Mouse (Mus musculus) small intestine, adult 2 months (tissue): ENCODE results near the gene Plbd2. TPM values are rescaled to one million over a fixed set of nuclear protein-coding genes. Genes with fewer than 3 reads are reported as not detected.

Source experiments
- H3K27ac ChIP-seq: fragments of 200-500 bp; 2 replicates; pipeline ENCODE4 v1.5.1; 2012; ENCODE audit warnings: low read depth, low read length, control low read depth, inconsistent platforms; ENCODE audit not compliant: insufficient read depth
- H3K27me3 ChIP-seq: fragments of 200-500 bp; 2 replicates; pipeline ENCODE4 v1.6.1; 2012; ENCODE audit warnings: mild to moderate bottlenecking, moderate library complexity, low read length, inconsistent platforms; ENCODE audit not compliant: control insufficient read depth, insufficient read depth
- H3K36me3 ChIP-seq: fragments of 200-500 bp; 2 replicates; pipeline ENCODE4 v1.6.1; 2012; ENCODE audit warnings: mild to moderate bottlenecking, low read length, control low read depth, inconsistent platforms; ENCODE audit not compliant: control insufficient read depth, insufficient read depth
- H3K4me1 ChIP-seq: fragments of 200-500 bp; 2 replicates; pipeline ENCODE4 v1.6.1; 2012; ENCODE audit warnings: low read length, inconsistent platforms, mixed read lengths; ENCODE audit not compliant: control insufficient read depth, insufficient read depth, insufficient read length
- H3K4me3 ChIP-seq: fragments of 200-500 bp; 2 replicates; pipeline ENCODE4 v1.5.1; 2012; ENCODE audit warnings: low read depth, mild to moderate bottlenecking, control low read depth, inconsistent platforms, low read length, moderate library complexity
- CTCF ChIP-seq: fragments of 200-500 bp; IDR thresholded peaks from 2 replicates; pipeline ENCODE4 v1.5.1; 2012; ENCODE audit warnings: low read depth, mild to moderate bottlenecking, control low read depth, inconsistent platforms, low read length, moderate library complexity, mixed read lengths; ENCODE audit not compliant: insufficient replicate concordance, insufficient read length; ENCODE audit errors: extremely low read depth
- POLR2A ChIP-seq: fragments of 200-500 bp; IDR thresholded peaks from 2 replicates; pipeline ENCODE4 v1.6.1; 2012; ENCODE audit warnings: low read depth, mild to moderate bottlenecking, control low read depth, inconsistent platforms, low read length, moderate library complexity
- WGBS: fragments of 180-500 bp; shearing (Covaris S2); methylation state at CpG from one replicate; pipeline ENCODE4 v1.1.7; 2018; 5-methylcytosine and 5-hydroxymethylcytosine counted together
- polyA plus RNA-seq: library from polyadenylated mRNA; depleted of rRNA; stranded (reverse); fragments of >200 nt; gene quantifications from 2 replicates; pipeline ENCODE4 v1.2.3, GENCODE M21; 2012

The Plbd2 gene
- polyA plus RNA-seq, 1 experiment = 24.3 TPM

DNA sequence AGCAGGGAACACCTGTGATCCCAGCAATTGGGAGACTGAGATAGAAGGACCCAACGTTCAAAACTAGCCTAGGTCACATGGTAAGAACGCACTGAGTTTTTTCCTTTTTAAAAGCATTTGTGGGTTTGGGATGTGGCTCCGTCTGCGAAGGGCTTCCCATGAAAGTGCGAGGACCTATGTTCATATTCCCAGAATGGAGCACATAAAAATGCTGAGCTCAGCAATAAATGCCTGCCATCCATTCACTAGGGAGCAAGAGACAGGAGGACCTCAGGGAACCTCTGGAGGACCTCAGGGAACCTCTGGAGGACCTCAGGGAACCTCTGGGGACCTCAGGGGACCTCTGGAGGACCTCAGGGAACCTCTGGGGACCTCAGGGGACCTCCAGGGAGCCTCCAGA lies 25.4 kb downstream of the Plbd2 start:
- Histone ChIP-seq H3K36me3 (no peaks in the 10 kb centered on the region), H3K4me3 (no peak overlapping the region), H3K27me3 (no peaks in the 10 kb centered on the region), H3K4me1 (no peaks in the 10 kb centered on the region), H3K27ac (no peak overlapping the region)
- 85% methylated on average over 5 of the region's 5 CpGs for WGBS
- TF ChIP-seq POLR2A (no peak), CTCF (no peak)

DNA sequence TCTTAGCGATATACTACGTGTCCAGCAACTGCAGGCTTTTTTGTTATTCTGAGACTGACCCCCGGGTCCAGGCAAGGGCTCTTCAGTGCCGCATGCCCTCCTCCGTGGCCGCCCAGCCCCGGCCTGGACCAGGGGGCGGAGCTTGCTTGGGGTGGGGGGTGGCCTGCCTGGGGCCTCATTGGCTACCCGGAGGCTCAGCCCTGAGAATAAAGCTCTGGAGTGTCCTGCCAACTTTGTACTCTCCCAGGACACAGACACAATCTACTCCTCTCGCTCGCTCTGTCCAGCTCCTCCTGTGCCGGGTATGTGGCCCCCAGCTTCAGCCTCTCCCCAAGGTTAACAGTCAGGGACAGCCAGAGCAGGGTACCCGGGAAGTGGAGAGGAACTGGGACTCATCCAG lies 27.1 kb downstream of the Plbd2 start, which contains the start of gene Sds:
Gene Sds (plus strand): TSS at position 231 of the 400 bp plus-strand sequence.
- H3K36me3 ChIP-seq = no peaks in the 10 kb centered on the region
- H3K27ac ChIP-seq = no peak within 1 kb of the TSS
- H3K4me1 ChIP-seq = peaks cover 4% of the 10 kb centered on the region; the same call in 1 of the 2 replicates
- WGBS = 34% methylated on average over 13 of the region's 13 CpGs
- TF ChIP-seq POLR2A (no peak), CTCF (no peak)
- no peaks in the 10 kb centered on the region for H3K27me3 ChIP-seq
- H3K4me3 ChIP-seq = no peak within 1 kb of the TSS

DNA sequence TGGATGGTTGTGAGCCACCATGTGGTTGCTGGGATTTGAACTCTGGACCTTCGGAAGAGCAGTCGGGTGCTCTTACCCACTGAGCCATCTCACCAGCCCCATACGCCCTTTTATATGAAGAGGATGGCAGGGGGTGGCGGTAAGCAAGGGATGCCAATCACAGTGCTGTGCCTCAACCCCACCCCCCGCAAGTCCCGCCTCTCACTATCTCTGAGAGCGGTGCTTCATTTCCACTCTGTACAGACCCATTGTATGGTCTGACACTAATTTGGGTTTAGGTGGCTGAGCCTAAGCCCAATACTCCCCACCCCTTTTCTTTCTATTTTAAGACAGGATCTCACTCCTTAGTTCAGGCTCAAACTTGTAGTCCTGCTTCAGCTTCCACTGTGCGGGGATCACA lies 27.6 kb downstream of the Plbd2 start:
- 72% methylated on average over 8 of the region's 8 CpGs for WGBS
- Histone ChIP-seq H3K4me3 (no peak overlapping the region), H3K4me1 (peaks cover 6% of the 10 kb centered on the region; the same call in 1 of the 2 replicates), H3K27me3 (no peaks in the 10 kb centered on the region), H3K36me3 (no peaks in the 10 kb centered on the region), H3K27ac (no peak overlapping the region)
- TF ChIP-seq POLR2A (no peak), CTCF (no peak)

DNA sequence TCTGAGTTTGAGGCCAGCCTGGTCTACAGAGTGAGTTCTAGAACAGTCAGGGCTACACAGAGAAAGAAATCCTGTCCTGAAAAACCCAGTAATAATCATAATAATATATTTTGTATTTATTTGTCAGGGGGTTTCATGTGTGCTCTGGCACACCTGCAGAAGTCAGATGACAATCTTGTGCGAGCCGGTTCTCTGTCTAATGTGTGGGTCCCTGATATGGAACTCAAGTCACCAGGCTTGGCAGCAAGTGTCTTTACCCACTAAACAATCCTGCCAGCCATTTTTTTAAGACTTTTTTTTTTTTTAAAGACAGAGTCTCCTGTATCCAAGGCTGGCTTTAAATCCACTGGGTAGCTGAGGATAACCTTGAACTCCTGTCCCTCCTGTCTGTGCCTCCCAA lies 30.1 kb downstream of the Plbd2 start:
- no peak overlapping the region for H3K27ac ChIP-seq
- no peaks in the 10 kb centered on the region for H3K36me3 ChIP-seq
- H3K4me3 ChIP-seq = no peak overlapping the region
- no peaks in the 10 kb centered on the region for H3K27me3 ChIP-seq
- H3K4me1 ChIP-seq = peaks cover 10% of the 10 kb centered on the region; the same call in 1 of the 2 replicates
- no peak for TF ChIP-seq CTCF
- 95% methylated on average over 2 of the region's 2 CpGs for WGBS

DNA sequence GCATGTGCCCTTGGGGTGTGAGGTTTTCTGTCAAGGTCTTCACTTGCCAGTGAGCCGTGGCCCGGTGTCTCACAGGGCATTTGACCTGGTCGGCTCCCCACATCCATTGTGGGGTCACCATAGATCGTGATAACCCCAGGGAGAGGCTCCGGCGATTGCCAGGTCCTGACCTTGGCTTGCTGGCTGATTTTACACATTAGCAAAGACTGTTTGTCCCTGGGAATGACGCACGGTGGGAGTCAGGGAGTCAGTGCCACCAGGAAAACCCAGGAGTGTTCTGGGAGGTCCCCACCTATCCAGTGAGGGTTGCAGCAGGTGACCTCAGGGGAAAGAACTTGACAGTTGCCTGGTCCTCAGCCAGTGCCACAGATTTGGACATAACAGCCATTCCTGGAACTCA lies 30.7 kb downstream of the Plbd2 start, which contains the start of gene Sdsl:
Gene Sdsl (minus strand): TSS at position 41 of the 400 bp plus-strand sequence.
- peaks cover 14% of the 10 kb centered on the region; the same call in 1 of the 2 replicates for H3K4me1 ChIP-seq
- H3K4me3 ChIP-seq = no peak within 1 kb of the TSS
- no peaks in the 10 kb centered on the region for H3K27me3 ChIP-seq
- peak within 1 kb of the TSS; percentile 2; the same call in 1 of the 2 replicates for H3K27ac ChIP-seq
- WGBS = 73% methylated on average over 8 of the region's 8 CpGs
- TF ChIP-seq CTCF = no peak
- no peak for TF ChIP-seq POLR2A
- no peaks in the 10 kb centered on the region for H3K36me3 ChIP-seq

DNA sequence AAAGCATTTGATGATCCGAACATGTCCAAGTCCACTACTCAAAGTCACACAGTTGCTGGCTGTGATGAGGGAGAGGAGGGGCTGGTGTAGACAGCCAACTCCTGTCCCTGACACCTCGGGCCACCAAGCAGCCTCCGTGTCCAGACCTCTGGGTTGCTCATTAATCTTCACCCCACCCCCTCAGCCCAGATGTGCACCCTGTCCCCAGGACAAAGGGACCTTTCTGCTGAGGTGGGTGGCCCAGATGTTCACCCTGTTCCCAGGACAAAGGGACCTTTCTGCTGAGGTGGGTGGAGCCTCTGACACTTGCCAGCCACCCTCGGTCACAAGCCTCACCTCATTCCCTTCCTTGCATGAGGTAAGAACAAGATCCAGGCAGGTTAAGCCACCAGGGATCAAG lies 31.9 kb downstream of the Plbd2 start:
- Histone ChIP-seq H3K36me3 (no peaks in the 10 kb centered on the region), H3K4me1 (peaks cover 20% of the 10 kb centered on the region), H3K27me3 (no peaks in the 10 kb centered on the region), H3K27ac (peak overlapping the region; percentile 2; the same call in 1 of the 2 replicates), H3K4me3 (no peak overlapping the region)
- TF ChIP-seq CTCF (no peak), POLR2A (no peak)
- WGBS = 16% methylated on average over 4 of the region's 4 CpGs

DNA sequence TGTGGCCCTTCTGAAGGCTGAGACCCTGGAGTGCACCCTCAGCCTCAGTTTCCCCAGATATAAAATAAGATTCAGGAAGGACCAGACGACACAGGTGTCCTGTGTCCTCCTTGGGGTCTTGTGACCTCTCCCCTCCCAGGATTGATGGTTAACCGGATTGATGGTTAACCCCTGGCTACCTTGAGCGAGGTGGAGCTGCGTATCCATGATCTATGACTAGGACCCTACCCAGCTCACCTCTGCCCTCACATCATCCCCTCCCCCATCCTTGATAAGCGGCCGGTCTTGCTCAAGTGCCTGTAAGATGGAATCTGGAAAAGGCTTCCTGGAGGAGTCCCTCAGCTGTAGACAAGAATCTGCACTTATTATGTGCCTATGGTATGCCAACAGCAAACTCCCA lies 34.6 kb downstream of the Plbd2 start:
- Histone ChIP-seq H3K27ac (peak overlapping the region; percentile 2; the same call in 1 of the 2 replicates), H3K4me1 (peaks cover 22% of the 10 kb centered on the region), H3K36me3 (no peaks in the 10 kb centered on the region), H3K27me3 (no peaks in the 10 kb centered on the region), H3K4me3 (no peak overlapping the region)
- 60% methylated on average over 6 of the region's 6 CpGs for WGBS
- TF ChIP-seq CTCF = no peak
- no peak for TF ChIP-seq POLR2A
